Mouse (Mus musculus): Measurements from ENCODE around the gene Ropn1l. TPM values are rescaled to one million over a fixed set of nuclear protein-coding genes. Genes with fewer than 3 reads are reported as not detected.

Ropn1l gene
- 4.5 and 10.9 TPM in 2 replicates for polyA plus RNA-seq (2015; fragmentation: Nextera tagmentation; extraction: Ambion mirVana)

GRCm38 (mm10) chr15:31453098-31453916 lies at the start of gene Ropn1l:
Gene Ropn1l, minus strand, starts transcription at chr15:31453737.

Other genes with a start within 250 kb of the Ropn1l start
- gene Dap, start 229.4 kb downstream of the Ropn1l start, polyA plus RNA-seq (2015; fragmentation: Nextera tagmentation; extraction: Ambion mirVana) = 73.2 and 94.3 TPM in 2 replicates
- 1.6 and 1.7 TPM in 2 replicates for gene Ankrd33b, start 86.0 kb downstream of the Ropn1l start, polyA plus RNA-seq (2015; fragmentation: Nextera tagmentation; extraction: Ambion mirVana)
- 21.5 and 32.6 TPM in 2 replicates for gene March6, start 77.3 kb upstream of the Ropn1l start, polyA plus RNA-seq (2015; fragmentation: Nextera tagmentation; extraction: Ambion mirVana)
- gene Cmbl, start 111.7 kb upstream of the Ropn1l start, polyA plus RNA-seq (2015; fragmentation: Nextera tagmentation; extraction: Ambion mirVana) = 151 and 228 TPM in 2 replicates
- gene Cct5, start 148.1 kb upstream of the Ropn1l start, polyA plus RNA-seq (2015; fragmentation: Nextera tagmentation; extraction: Ambion mirVana) = 276 and 330 TPM in 2 replicates
- gene Fam173b, start 148.1 kb upstream of the Ropn1l start, polyA plus RNA-seq (2015; fragmentation: Nextera tagmentation; extraction: Ambion mirVana) = 13.3 and 18.8 TPM in 2 replicates